Mouse (Mus musculus): ENCODE measurements around the gene Unc50. TPM values are rescaled to one million over a fixed set of nuclear protein-coding genes. Genes with fewer than 3 reads are reported as not detected.

The Unc50 gene
- total and polyA plus RNA-seq, 3 experiments = 61.8 to 609 (median 62.3) TPM

DNA sequence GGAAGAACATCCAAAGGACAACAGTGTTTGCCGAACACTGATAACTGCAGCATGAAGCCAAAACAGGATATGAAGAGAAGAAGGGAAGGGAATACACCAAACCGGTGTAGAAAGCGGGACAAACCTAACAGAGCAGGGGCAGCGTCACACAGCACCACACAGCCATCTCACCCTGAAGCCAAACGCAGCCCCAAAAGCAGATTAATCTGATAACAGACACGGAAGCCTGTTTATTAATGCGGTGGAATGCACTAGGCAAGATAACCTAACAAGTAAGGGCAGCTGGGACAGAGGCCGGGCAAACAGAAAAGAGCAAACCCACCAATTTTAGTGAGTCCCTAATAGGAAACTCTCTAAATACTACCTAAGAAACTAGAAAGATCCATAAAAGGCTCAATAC lies 49.8 kb downstream of the Unc50 start:
- Histone ChIP-seq H3K79me2 (ENCODE audit: control insufficient read depth, insufficient read depth, low read length, poor library complexity) (no peaks in the 10 kb centered on the region), H3K9me3 (replicated peaks; ENCODE audit: insufficient read depth, low read length) (no peaks in the 10 kb centered on the region), H3K27ac (ENCODE audit: control insufficient read depth, low read depth, low read length) (peak overlapping the region; percentile 84), H3K36me3 (ENCODE audit: control insufficient read depth in 1 of 2, insufficient read depth in 2 of 2, low read length in 2 of 2) (peaks cover 0 to 25% of the 10 kb centered on the region in 2 experiments; a peak in 2 of 4 replicates), H3K4me1 (ENCODE audit: control insufficient read depth in 1 of 2, insufficient read depth in 2 of 2, low read length in 2 of 2) (peaks cover 3 to 21% of the 10 kb centered on the region in 2 experiments; a peak in 3 of 4 replicates), H3K9ac (ENCODE audit: control insufficient read depth, low read depth, low read length, poor library complexity, severe bottlenecking) (peak overlapping the region; percentile 48), H3K27me3 (ENCODE audit: control insufficient read depth in 1 of 2, insufficient read depth in 2 of 2, low read length in 2 of 2) (no peaks in the 10 kb centered on the region), H3K4me3 (ENCODE audit: control insufficient read depth in 1 of 2, insufficient read depth in 1 of 2, low read depth in 2 of 2, low read length in 2 of 2) (peak overlapping the region; percentile 3 to 70)
- peak; percentile 76 for DNase-seq (ENCODE audit: low read depth, low spot score)
- TF ChIP-seq MAZ (IDR thresholded peaks at IDR 0.05; ENCODE audit: low read depth, low read length) = no peak
- peak; percentile 68 for TF ChIP-seq TAL1 (IDR thresholded peaks at IDR 0.05; ENCODE audit: low read length)
- TF ChIP-seq EP300 (IDR thresholded peaks at IDR 0.05; ENCODE audit: low read depth in 1 of 2, low read length in 2 of 2) = peak; percentile 65 to 83
- TF ChIP-seq MXI1 (IDR thresholded peaks at IDR 0.05; ENCODE audit: low read depth, low read length) = no peak
- peak; percentile 75 for TF ChIP-seq GATA1 (IDR thresholded peaks at IDR 0.05; ENCODE audit: low read depth, low read length)
- 0 out of 2 replicates have a peak, but pooled peaks have one; percentile 14 for TF ChIP-seq RCOR1 (IDR thresholded peaks at IDR 0.05; ENCODE audit: low read depth, low read length)
- peak; percentile 39; the same call in 1 of the 2 replicates for TF ChIP-seq TBP (IDR thresholded peaks at IDR 0.05; ENCODE audit: low read depth, low read length)
- TF ChIP-seq SIN3A (IDR thresholded peaks at IDR 0.05; ENCODE audit: low read length) = no peak
- peak; percentile 57; the same call in 1 of the 2 replicates for TF ChIP-seq ELF1 (IDR thresholded peaks at IDR 0.05; ENCODE audit: low read depth, low read length)
- TF ChIP-seq TCF12 (IDR thresholded peaks at IDR 0.05; ENCODE audit: low read depth, low read length) = peak; percentile 80
- TF ChIP-seq POLR2A (IDR thresholded peaks at IDR 0.05; ENCODE audit: control insufficient read depth in 1 of 2, insufficient read depth in 1 of 2, low read depth in 1 of 2, low read length in 2 of 2, poor library complexity in 1 of 2) = peak in 1 of 2 experiments; percentile 32; a peak in 1 of 4 replicates
- peak; percentile 45; the same call in 1 of the 2 replicates for TF ChIP-seq ETS1 (IDR thresholded peaks at IDR 0.05; ENCODE audit: low read depth, low read length)
- TF ChIP-seq MEF2A (IDR thresholded peaks at IDR 0.05; ENCODE audit: extremely low read depth, insufficient replicate concordance, low read depth, low read length, poor library complexity, severe bottlenecking) = no peak

DNA sequence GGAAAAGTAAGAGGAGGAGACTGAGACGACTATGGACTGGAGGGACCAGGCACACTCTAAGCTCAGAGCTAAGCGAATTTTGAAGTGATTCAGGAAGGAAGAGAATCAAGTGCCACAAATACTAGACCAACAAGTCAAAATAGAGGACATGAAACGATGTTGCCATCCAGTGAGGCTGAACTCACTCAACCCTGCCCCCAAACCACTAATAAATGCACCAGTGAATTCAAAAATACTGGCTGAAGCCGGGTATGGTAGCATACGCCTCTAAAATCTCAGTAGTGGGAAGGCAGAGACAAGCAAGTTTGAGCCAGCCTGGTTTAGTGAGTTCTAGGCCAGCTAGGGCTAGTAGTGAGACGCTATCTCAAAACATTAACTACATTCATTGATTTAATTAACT lies 50.8 kb downstream of the Unc50 start:
- Histone ChIP-seq H3K36me3 (ENCODE audit: control insufficient read depth in 1 of 2, insufficient read depth in 2 of 2, low read length in 2 of 2) (peaks cover 0 to 20% of the 10 kb centered on the region in 2 experiments; a peak in 2 of 4 replicates), H3K27ac (ENCODE audit: control insufficient read depth, low read depth, low read length) (0 out of 2 replicates have a peak overlapping the region, but pooled peaks have one; percentile 2), H3K9ac (ENCODE audit: control insufficient read depth, low read depth, low read length, poor library complexity, severe bottlenecking) (no peak overlapping the region), H3K79me2 (ENCODE audit: control insufficient read depth, insufficient read depth, low read length, poor library complexity) (no peaks in the 10 kb centered on the region), H3K9me3 (replicated peaks; ENCODE audit: insufficient read depth, low read length) (no peaks in the 10 kb centered on the region), H3K27me3 (ENCODE audit: control insufficient read depth in 1 of 2, insufficient read depth in 2 of 2, low read length in 2 of 2) (no peaks in the 10 kb centered on the region), H3K4me1 (ENCODE audit: control insufficient read depth in 1 of 2, insufficient read depth in 2 of 2, low read length in 2 of 2) (peaks cover 0 to 15% of the 10 kb centered on the region in 2 experiments; a peak in 2 of 4 replicates), H3K4me3 (ENCODE audit: control insufficient read depth in 1 of 2, insufficient read depth in 1 of 2, low read depth in 2 of 2, low read length in 2 of 2) (no peak overlapping the region)
- no peak for DNase-seq (ENCODE audit: low read depth, low spot score)
- TF ChIP-seq JUND (IDR thresholded peaks at IDR 0.05; ENCODE audit: low read depth, low read length) = no peak
- no peak for TF ChIP-seq POLR2AphosphoS2 (IDR thresholded peaks at IDR 0.05; ENCODE audit: low read length)
- TF ChIP-seq EP300 (IDR thresholded peaks at IDR 0.05; ENCODE audit: low read depth in 1 of 2, low read length in 2 of 2) = no peak
- no peak for TF ChIP-seq NRF1 (IDR thresholded peaks at IDR 0.05; ENCODE audit: insufficient read depth, low read depth, low read length, poor library complexity, severe bottlenecking)
- TF ChIP-seq NELFE (IDR thresholded peaks at IDR 0.05; ENCODE audit: low read depth, low read length) = no peak

Measured in MEL (cell line).